Mouse (Mus musculus): Measurements from ENCODE around the gene Olfr866.

Olfr866 gene

GRCm38 (mm10) chr9:20027935-20028334 is at the start of gene Olfr866:
TSS of gene Olfr866 (minus strand) at chr9:20028035.
- DNase-seq, result no peak

GRCm38 (mm10) chr9:20073523-20074177 is 45.8 kb upstream of the Olfr866 start:
- DNase-seq, result peak; percentile 9

- no peak for DNase-seq
Observed at GRCm38 (mm10) chr9:20071291-20071690, 43.5 kb upstream of the Olfr866 start.

GRCm38 (mm10) chr9:20070236-20070635 is 42.4 kb upstream of the Olfr866 start:
- no peak for DNase-seq

GRCm38 (mm10) chr9:20057462-20057861 is 29.6 kb upstream of the Olfr866 start, which contains the start of gene Olfr867:
TSS of gene Olfr867 (minus strand) at chr9:20057562.
- DNase-seq, result no peak

GRCm38 (mm10) chr9:20047964-20048363 is 20.1 kb upstream of the Olfr866 start:
- no peak for DNase-seq
